Comparison of ENCODE assay signal across 8 mouse cellular contexts in the genomic region with DNA sequence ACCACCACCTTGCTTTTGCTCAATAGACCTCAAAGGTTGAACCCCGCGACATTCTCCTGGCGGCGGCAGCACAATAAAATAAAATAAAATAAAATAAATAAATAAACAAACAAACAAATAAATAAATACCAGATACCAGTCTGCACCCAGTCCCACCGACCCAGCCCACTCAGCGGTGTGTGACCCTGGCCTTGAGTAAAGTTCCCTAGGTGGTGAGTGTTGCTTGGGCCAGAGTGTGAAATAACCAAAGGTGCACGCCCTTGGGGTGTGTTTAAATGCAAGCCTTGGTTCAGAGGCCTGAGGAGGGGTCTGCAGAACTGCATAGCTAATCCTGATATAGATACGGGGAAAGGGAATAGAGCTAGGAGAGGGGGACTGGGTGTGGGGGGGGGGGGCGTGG.
DNase-seq lines count a peak whose midpoint lies in the region; ATAC-seq and TF ChIP-seq lines count a peak whose summit lies in the region.

No protein-coding gene starts in this region.

- no peaks in the 10 kb centered on the region for H3K36me3 ChIP-seq in embryonic facial prominence, embryonic 13.5 days
- H3K36me3 ChIP-seq in intestine, embryonic 16.5 days (ENCODE audit: control insufficient read depth, insufficient read depth, low read length): no peaks in the 10 kb centered on the region
- no peaks in the 10 kb centered on the region for H3K36me3 ChIP-seq in neural tube, embryonic 13.5 days

- H3K9me3 ChIP-seq in embryonic facial prominence, embryonic 13.5 days: no peaks in the 10 kb centered on the region
- no peaks in the 10 kb centered on the region for H3K9me3 ChIP-seq in intestine, embryonic 16.5 days (ENCODE audit: control insufficient read depth, low read length)
- no peaks in the 10 kb centered on the region for H3K9me3 ChIP-seq in neural tube, embryonic 13.5 days

- peaks cover 40% of the 10 kb centered on the region for H3K4me1 ChIP-seq in embryonic facial prominence, embryonic 13.5 days
- H3K4me1 ChIP-seq in intestine, embryonic 16.5 days (ENCODE audit: control insufficient read depth, insufficient read depth, low read length): peaks cover 13% of the 10 kb centered on the region; the same call in 1 of the 2 replicates
- peaks cover 38% of the 10 kb centered on the region for H3K4me1 ChIP-seq in neural tube, embryonic 13.5 days (replicated peaks)

- peak; percentile 20; the same call in 1 of the 2 replicates for ATAC-seq in embryonic facial prominence, embryonic 13.5 days (ENCODE audit: insufficient number of reproducible peaks, insufficient read depth, low FRiP score, low TSS enrichment, low read depth)
- peak; percentile 24 for ATAC-seq in intestine, embryonic 16.5 days
- peak; percentile 38 for ATAC-seq in neural tube, embryonic 13.5 days (ENCODE audit: low read depth)

- 24% methylated on average over 8 of the region's 9 CpGs for WGBS in embryonic facial prominence, embryonic 13.5 days
- 31% methylated on average over 9 of the region's 9 CpGs for WGBS in intestine, embryonic 16.5 days
- WGBS in neural tube, embryonic 13.5 days: 28% methylated on average over 9 of the region's 9 CpGs

- intact Hi-C loops in left cerebral cortex, adult 2 months (cut with DNase I): loop anchor here (2.0 to 5.0 kb wide), 3 partner anchors 28 to 332 kb away; partner anchors contain the start of gene Zfp706
- intact Hi-C loops in left cerebral cortex, postnatal 10 days (cut with DNase I): loop anchor here (2.0 kb wide), 2 partner anchors 68 to 146 kb away; partner anchors contain the start of gene Zfp706
- intact Hi-C loops in left cerebral cortex, postnatal 4 days (cut with DNase I): loop anchor here (5.0 kb wide), 1 partner anchor 147 kb away; no protein-coding TSS in a partner anchor
- intact Hi-C loops in left cerebral cortex, postnatal 25 days (cut with DNase I): loop anchor here (1.0 to 2.0 kb wide), 3 partner anchors 28 to 68 kb away; partner anchors contain the start of gene Zfp706

- H3K9ac ChIP-seq in embryonic facial prominence, embryonic 13.5 days: peak overlapping the region; percentile 78
- peak overlapping the region; percentile 80 for H3K9ac ChIP-seq in intestine, embryonic 16.5 days (ENCODE audit: low read depth, low read length)
- peak overlapping the region; percentile 89 for H3K9ac ChIP-seq in neural tube, embryonic 13.5 days

- peak overlapping the region; percentile 53 for H3K4me3 ChIP-seq in left cerebral cortex, adult 2 months
- H3K4me3 ChIP-seq in embryonic facial prominence, embryonic 13.5 days: peak overlapping the region; percentile 58
- H3K4me3 ChIP-seq in intestine, embryonic 16.5 days (ENCODE audit: low read length): peak overlapping the region; percentile 60
- H3K4me3 ChIP-seq in neural tube, embryonic 13.5 days: peak overlapping the region; percentile 47

- DNase-seq in left cerebral cortex, adult 2 months (ENCODE audit: extremely low spot score in 1 of 2, low spot score in 2 of 2): no peak
- no peak for DNase-seq in left cerebral cortex, postnatal 10 days (ENCODE audit: extremely low spot score in 1 of 2, low spot score in 2 of 2)
- DNase-seq in layer of hippocampus, postnatal 36 days: no peak
- DNase-seq in left cerebral cortex, postnatal 4 days: no peak
- DNase-seq in left cerebral cortex, postnatal 25 days (ENCODE audit: low spot score in 2 of 2): no peak

- TF ChIP-seq CTCF in left cerebral cortex, adult 2 months (IDR thresholded peaks at IDR 0.05): no peak

- peak overlapping the region; percentile 96 for H3K27ac ChIP-seq in left cerebral cortex, adult 2 months
- peak overlapping the region; percentile 89; the same call in 1 of the 2 replicates for H3K27ac ChIP-seq in embryonic facial prominence, embryonic 13.5 days
- H3K27ac ChIP-seq in intestine, embryonic 16.5 days (ENCODE audit: low read length): peak overlapping the region; percentile 43; the same call in 1 of the 2 replicates
- H3K27ac ChIP-seq in neural tube, embryonic 13.5 days (replicated peaks): peak overlapping the region; percentile 99

- H3K27me3 ChIP-seq in embryonic facial prominence, embryonic 13.5 days: no peaks in the 10 kb centered on the region
- H3K27me3 ChIP-seq in intestine, embryonic 16.5 days (replicated peaks; ENCODE audit: control insufficient read depth, insufficient read depth, low read length): no peaks in the 10 kb centered on the region
- no peaks in the 10 kb centered on the region for H3K27me3 ChIP-seq in neural tube, embryonic 13.5 days

- peak overlapping the region; percentile 84 for H3K4me2 ChIP-seq in embryonic facial prominence, embryonic 13.5 days
- H3K4me2 ChIP-seq in intestine, embryonic 16.5 days (ENCODE audit: low read depth, low read length): peak overlapping the region; percentile 78
- H3K4me2 ChIP-seq in neural tube, embryonic 13.5 days: peak overlapping the region; percentile 81

Comparison
In these comparisons a context has a peak if more than half of its experiments do, and no peak if none do; other contexts are left out.
1. H3K27ac ChIP-seq: peak in every context shown above with its lines; median percentile 99 in neural tube, embryonic 13.5 days; 96 in left cerebral cortex, adult 2 months; 89 in embryonic facial prominence, embryonic 13.5 days; 43 in intestine, embryonic 16.5 days.